Mouse (Mus musculus) kidney, embryonic 16.5 days (tissue): ENCODE results near the gene Socs3. TPM values are rescaled to one million over a fixed set of nuclear protein-coding genes. Genes with fewer than 3 reads are reported as not detected.

Experiments
- ATAC-seq: fragments of 200-750 bp; cut with Nextera tagmentation; 2 replicates; pipeline ENCODE4 v1.8.0; 2017; ENCODE audit warnings: moderate TSS enrichment; ENCODE audit not compliant: low FRiP score, low TSS enrichment
- H3K27ac ChIP-seq: fragments of 300-500 bp; sonication (generic); 2 replicates; pipeline ENCODE4 v1.5.1; 2014; ENCODE audit warnings: low read length
- H3K27me3 ChIP-seq: fragments of 300-500 bp; sonication (generic); 2 replicates; pipeline ENCODE4 v1.6.1; 2014; ENCODE audit warnings: low read length, control low read depth, mixed read lengths; ENCODE audit not compliant: insufficient read depth
- H3K36me3 ChIP-seq: fragments of 300-500 bp; sonication (generic); 2 replicates; pipeline ENCODE4 v1.6.1; 2014; ENCODE audit warnings: low read length, control low read depth, mixed read lengths; ENCODE audit not compliant: insufficient read depth
- H3K4me1 ChIP-seq: fragments of 300-500 bp; sonication (generic); 2 replicates; pipeline ENCODE4 v1.6.1; 2014; ENCODE audit warnings: low read length, control low read depth, mixed read lengths; ENCODE audit not compliant: insufficient read depth
- H3K4me2 ChIP-seq: fragments of 300-500 bp; sonication (generic); replicated peaks from 2 replicates; pipeline ENCODE4 v1.6.1; 2014; ENCODE audit warnings: low read depth, low read length
- H3K4me3 ChIP-seq: fragments of 300-500 bp; sonication (generic); 2 replicates; pipeline ENCODE4 v1.5.1; 2014; ENCODE audit warnings: mild to moderate bottlenecking, low read length
- H3K9ac ChIP-seq: fragments of 300-500 bp; sonication (generic); replicated peaks from 2 replicates; pipeline ENCODE4 v1.6.1; 2014; ENCODE audit warnings: low read length
- H3K9me3 ChIP-seq: fragments of 300-500 bp; sonication (generic); 2 replicates; pipeline ENCODE4 v1.6.1; 2016; ENCODE audit warnings: low read length, control low read depth
- WGBS: fragments of 180-500 bp; shearing (Covaris S2); extraction: QIAGEN DNeasy Blood & Tissue Kit; methylation state at CpG from one replicate; pipeline ENCODE4 v1.1.7; 2014; 5-methylcytosine and 5-hydroxymethylcytosine counted together
- polyA plus RNA-seq: library from polyadenylated mRNA; unstranded; fragments of >200 nt; fragmentation: Nextera tagmentation; extraction: Ambion mirVana; gene quantifications from 2 replicates; pipeline ENCODE4 v1.2.1, GENCODE M21; 2015

Gene Socs3
- polyA plus RNA-seq, 1 experiment from 2014 or later, result 15.9 TPM

- WGBS, result 56% methylated on average over 5 of the region's 5 CpGs
- Histone ChIP-seq H3K9me3 (no peaks in the 10 kb centered on the region), H3K9ac (0 out of 2 replicates have a peak overlapping the region, but pooled peaks have one; percentile 20), H3K27ac (peak overlapping the region; percentile 40), H3K27me3 (peaks cover 16% of the 10 kb centered on the region), H3K4me1 (peaks cover 71% of the 10 kb centered on the region), H3K4me3 (no peak overlapping the region), H3K36me3 (no peaks in the 10 kb centered on the region), H3K4me2 (no peak overlapping the region)
- no peak for ATAC-seq
Measured at GRCm38 (mm10) chr11:117934576-117935368, 35.1 kb downstream of the Socs3 start.

GRCm38 (mm10) chr11:117934168-117934567 is 35.7 kb downstream of the Socs3 start:
- Histone ChIP-seq H3K27ac (peak overlapping the region; percentile 36; the same call in 1 of the 2 replicates), H3K27me3 (peaks cover 18% of the 10 kb centered on the region), H3K4me1 (peaks cover 66% of the 10 kb centered on the region), H3K4me3 (no peak overlapping the region), H3K4me2 (no peak overlapping the region), H3K9me3 (no peaks in the 10 kb centered on the region), H3K9ac (0 out of 2 replicates have a peak overlapping the region, but pooled peaks have one; percentile 20), H3K36me3 (no peaks in the 10 kb centered on the region)
- peak; percentile 76 for ATAC-seq
- WGBS, result 23% methylated on average over 2 of the region's 2 CpGs

GRCm38 (mm10) chr11:117932195-117932594 is 37.7 kb downstream of the Socs3 start:
- no peaks in the 10 kb centered on the region for H3K36me3 ChIP-seq
- no peak overlapping the region for H3K4me3 ChIP-seq
- H3K27me3 ChIP-seq, result peaks cover 18% of the 10 kb centered on the region
- peaks cover 66% of the 10 kb centered on the region for H3K4me1 ChIP-seq
- H3K4me2 ChIP-seq, result no peak overlapping the region
- H3K9me3 ChIP-seq, result no peaks in the 10 kb centered on the region
- no peak for ATAC-seq
- 48% methylated on average over 4 of the region's 4 CpGs for whole genome bisulfite sequencing
- H3K9ac ChIP-seq, result no peak overlapping the region
- peak overlapping the region; percentile 25; the same call in 1 of the 2 replicates for H3K27ac ChIP-seq

GRCm38 (mm10) chr11:117931576-117931975 is 38.3 kb downstream of the Socs3 start:
- Histone ChIP-seq H3K36me3 (no peaks in the 10 kb centered on the region), H3K9ac (no peak overlapping the region), H3K4me2 (no peak overlapping the region), H3K27me3 (peaks cover 18% of the 10 kb centered on the region), H3K27ac (no peak overlapping the region; the same call in 1 of the 2 replicates), H3K9me3 (no peaks in the 10 kb centered on the region), H3K4me3 (no peak overlapping the region), H3K4me1 (peaks cover 62% of the 10 kb centered on the region)
- ATAC-seq, result no peak
- WGBS, result 70% methylated on average over 6 of the region's 6 CpGs

GRCm38 (mm10) chr11:117930781-117931338 is 39.0 kb downstream of the Socs3 start:
- no peaks in the 10 kb centered on the region for H3K9me3 ChIP-seq
- H3K36me3 ChIP-seq, result no peaks in the 10 kb centered on the region
- peaks cover 55% of the 10 kb centered on the region for H3K4me1 ChIP-seq
- peak overlapping the region; percentile 69 for H3K9ac ChIP-seq
- peaks cover 18% of the 10 kb centered on the region for H3K27me3 ChIP-seq
- under 1% methylated on average over 45 of the region's 48 CpGs for WGBS
- H3K4me2 ChIP-seq, result peak overlapping the region; percentile 95
- H3K4me3 ChIP-seq, result peak overlapping the region; percentile 49
- H3K27ac ChIP-seq, result no peak overlapping the region
- ATAC-seq, result peak; percentile 26

GRCm38 (mm10) chr11:117925541-117925940 is 44.3 kb downstream of the Socs3 start:
- ATAC-seq, result no peak
- WGBS, result 69% methylated on average over 1 of the region's 1 CpGs

GRCm38 (mm10) chr11:117924466-117924865 is 45.4 kb downstream of the Socs3 start:
- ATAC-seq, result no peak
- no peak overlapping the region for H3K9ac ChIP-seq
- no peaks in the 10 kb centered on the region for H3K36me3 ChIP-seq
- 64% methylated on average over 6 of the region's 6 CpGs for WGBS
- no peak overlapping the region for H3K4me2 ChIP-seq
- no peaks in the 10 kb centered on the region for H3K27me3 ChIP-seq
- H3K27ac ChIP-seq, result no peak overlapping the region
- H3K4me1 ChIP-seq, result peaks cover 6% of the 10 kb centered on the region; the same call in 1 of the 2 replicates
- H3K9me3 ChIP-seq, result no peaks in the 10 kb centered on the region
- H3K4me3 ChIP-seq, result no peak overlapping the region

More at GRCm38 (mm10) chr11:117925541-117925940, 44.3 kb downstream of the Socs3 start:
- Histone ChIP-seq H3K4me3 (no peak overlapping the region), H3K4me2 (no peak overlapping the region), H3K27me3 (peaks cover 9% of the 10 kb centered on the region), H3K9me3 (no peaks in the 10 kb centered on the region), H3K36me3 (no peaks in the 10 kb centered on the region), H3K27ac (no peak overlapping the region), H3K4me1 (peaks cover 8% of the 10 kb centered on the region; the same call in 1 of the 2 replicates), H3K9ac (no peak overlapping the region)

- H3K4me2 ChIP-seq, result no peak overlapping the region
- H3K9me3 ChIP-seq, result no peaks in the 10 kb centered on the region
- ATAC-seq, result peak; percentile 52; the same call in 1 of the 2 replicates
- no peak overlapping the region for H3K4me3 ChIP-seq
- H3K9ac ChIP-seq, result no peak overlapping the region
- peaks cover 12% of the 10 kb centered on the region for H3K4me1 ChIP-seq
- WGBS, result 71% methylated on average over 11 of the region's 11 CpGs
- H3K27me3 ChIP-seq, result no peaks in the 10 kb centered on the region
- H3K36me3 ChIP-seq, result no peaks in the 10 kb centered on the region
- H3K27ac ChIP-seq, result 0 out of 2 replicates have a peak overlapping the region, but pooled peaks have one; percentile 14
Measured at GRCm38 (mm10) chr11:117923279-117923678, 46.6 kb downstream of the Socs3 start.

- H3K27me3 ChIP-seq, result no peaks in the 10 kb centered on the region
- peak overlapping the region; percentile 31; the same call in 1 of the 2 replicates for H3K27ac ChIP-seq
- H3K9ac ChIP-seq, result no peak overlapping the region
- H3K4me2 ChIP-seq, result no peak overlapping the region
- WGBS, result 4% methylated on average over 5 of the region's 5 CpGs
- no peak for ATAC-seq
- no peaks in the 10 kb centered on the region for H3K36me3 ChIP-seq
- H3K9me3 ChIP-seq, result 0 out of 2 replicates have a peak, but pooled peaks cover 7% of the 10 kb centered on the region
- no peak overlapping the region for H3K4me3 ChIP-seq
- peaks cover 16% of the 10 kb centered on the region for H3K4me1 ChIP-seq
Measured at GRCm38 (mm10) chr11:117919211-117919610, 50.6 kb downstream of the Socs3 start.
